Mouse (Mus musculus): ENCODE results near the gene Dqx1.

DNA sequence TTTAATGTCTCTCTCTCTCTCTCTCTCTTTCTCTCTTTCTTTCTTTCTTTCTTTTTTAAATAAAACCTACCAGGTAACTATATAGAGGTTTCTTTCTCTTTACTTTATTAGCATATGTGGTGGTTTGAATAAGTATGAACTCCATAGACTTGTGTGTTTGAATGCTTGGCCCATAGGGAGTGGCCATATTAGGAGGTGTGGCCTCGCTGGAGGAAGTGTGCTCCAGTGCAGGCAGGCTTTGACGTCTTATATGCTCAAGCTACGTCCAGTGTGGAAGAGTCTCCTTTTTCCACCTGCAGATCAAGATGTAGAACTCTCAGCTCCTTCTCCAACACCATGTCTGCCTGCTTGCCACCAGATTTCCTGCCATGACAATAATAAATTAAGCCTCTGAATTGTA is 38.6 kb upstream of the Dqx1 start:
- TF ChIP-seq CTCF (IDR thresholded peaks at IDR 0.05; ENCODE audit: extremely low read depth, insufficient read length, insufficient replicate concordance, low read depth, low read length) (no peak), POLR2A (IDR thresholded peaks at IDR 0.05; ENCODE audit: low read depth, low read length) (no peak)

All from small intestine, adult 2 months (tissue).